In the genomic region with DNA sequence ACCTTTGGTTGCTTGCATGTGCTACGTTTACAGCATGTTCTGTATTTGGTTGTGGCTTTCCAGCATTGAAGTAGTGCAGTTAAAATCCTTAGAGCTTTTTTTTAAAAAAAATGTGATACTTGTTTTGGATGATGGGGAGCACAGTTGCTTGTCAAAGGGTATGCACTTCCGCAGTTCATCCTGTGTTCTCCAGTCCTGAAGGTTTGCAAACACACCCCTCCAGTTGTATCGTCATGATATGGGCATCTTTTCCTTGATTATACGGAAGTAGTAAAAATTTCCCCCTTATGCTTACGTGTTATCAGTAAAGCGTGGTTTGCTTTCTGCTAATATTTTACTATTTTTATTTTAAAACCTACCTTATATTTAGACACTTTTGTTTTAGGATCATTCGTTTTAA, we compare ENCODE assay signal across 8 mouse cellular contexts. TPM values are rescaled to one million over a fixed set of nuclear protein-coding genes. Genes with fewer than 3 reads are reported as not detected.
DNase-seq lines count a peak whose midpoint lies in the region; ATAC-seq and TF ChIP-seq lines count a peak whose summit lies in the region.

No protein-coding gene starts in this region.

- TF ChIP-seq POLR2A in thymus, adult 2 months (IDR thresholded peaks at IDR 0.05; ENCODE audit: control insufficient read depth, extremely low read depth, insufficient read depth, low read length, poor library complexity), result no peak

- no peak overlapping the region for H3K4me3 ChIP-seq in thymus, adult 2 months (ENCODE audit: control insufficient read depth, insufficient read depth, low read length)
- H3K4me3 ChIP-seq in forebrain, embryonic 10.5 days, result peak overlapping the region; percentile 85
- H3K4me3 ChIP-seq in limb, embryonic 13.5 days, result peak overlapping the region; percentile 86
- H3K4me3 ChIP-seq in stomach, embryonic 16.5 days (replicated peaks; ENCODE audit: low read length), result peak overlapping the region; percentile 92

- no peak overlapping the region for H3K27ac ChIP-seq in thymus, adult 2 months (ENCODE audit: control insufficient read depth, insufficient read depth, low read length)
- H3K27ac ChIP-seq in forebrain, embryonic 10.5 days, result peak overlapping the region; percentile 93
- H3K27ac ChIP-seq in limb, embryonic 13.5 days, result peak overlapping the region; percentile 92; the same call in 1 of the 2 replicates
- H3K27ac ChIP-seq in stomach, embryonic 16.5 days (ENCODE audit: low read length), result peak overlapping the region; percentile 97; the same call in 1 of the 2 replicates

- peak overlapping the region; percentile 71 for H3K4me2 ChIP-seq in limb, embryonic 13.5 days (replicated peaks)
- peak overlapping the region; percentile 86 for H3K4me2 ChIP-seq in stomach, embryonic 16.5 days (ENCODE audit: low read depth, low read length)

- ATAC-seq in limb, embryonic 13.5 days (ENCODE audit: low FRiP score, low read depth), result no peak
- ATAC-seq in stomach, embryonic 16.5 days (ENCODE audit: insufficient read depth, low FRiP score), result no peak

- no peaks in the 10 kb centered on the region for H3K27me3 ChIP-seq in thymus, adult 2 months (ENCODE audit: control insufficient read depth, insufficient read depth, low read length)
- no peaks in the 10 kb centered on the region for H3K27me3 ChIP-seq in forebrain, embryonic 10.5 days (ENCODE audit: poor library complexity, severe bottlenecking)
- H3K27me3 ChIP-seq in limb, embryonic 13.5 days, result no peaks in the 10 kb centered on the region
- H3K27me3 ChIP-seq in stomach, embryonic 16.5 days (ENCODE audit: control insufficient read depth, insufficient read depth, low read length), result no peaks in the 10 kb centered on the region

- peak; percentile 28 for DNase-seq in thymus, postnatal 0 days (ENCODE audit: low spot score)
- no peak for DNase-seq in thymus, adult 2 months
- DNase-seq in forebrain, embryonic 10.5 days (ENCODE audit: extremely low spot score, low spot score), result no peak
- DNase-seq in urinary bladder, adult 2 months (ENCODE audit: low spot score), result no peak
- no peak for DNase-seq in cerebellum, postnatal 10 days
- DNase-seq in kidney, adult 9 months, result no peak

- peak overlapping the region; percentile 92 for H3K9ac ChIP-seq in limb, embryonic 13.5 days
- peak overlapping the region; percentile 94 for H3K9ac ChIP-seq in stomach, embryonic 16.5 days (ENCODE audit: low read length)

- TF ChIP-seq CTCF in thymus, adult 2 months (IDR thresholded peaks at IDR 0.05; ENCODE audit: borderline replicate concordance, control insufficient read depth, extremely low read depth, insufficient read depth, low read length, poor library complexity), result no peak

- peaks cover 4% of the 10 kb centered on the region for H3K36me3 ChIP-seq in thymus, adult 2 months (ENCODE audit: control insufficient read depth, insufficient read depth, low read length)
- H3K36me3 ChIP-seq in forebrain, embryonic 10.5 days (replicated peaks), result peaks cover 19% of the 10 kb centered on the region
- peaks cover 11% of the 10 kb centered on the region for H3K36me3 ChIP-seq in limb, embryonic 13.5 days
- H3K36me3 ChIP-seq in stomach, embryonic 16.5 days (ENCODE audit: control insufficient read depth, insufficient read depth, low read length), result no peaks in the 10 kb centered on the region

- peaks cover 2% of the 10 kb centered on the region; the same call in 1 of the 2 replicates for H3K4me1 ChIP-seq in thymus, adult 2 months (replicated peaks; ENCODE audit: control insufficient read depth, insufficient read depth, low read length)
- H3K4me1 ChIP-seq in forebrain, embryonic 10.5 days, result peaks cover 22% of the 10 kb centered on the region
- H3K4me1 ChIP-seq in limb, embryonic 13.5 days, result peaks cover 18% of the 10 kb centered on the region
- H3K4me1 ChIP-seq in stomach, embryonic 16.5 days (ENCODE audit: control insufficient read depth, insufficient read depth, low read length), result peaks cover 5% of the 10 kb centered on the region

- 5% methylated on average over 7 of the region's 7 CpGs for WGBS in thymus, adult 2 months
- 60% methylated on average over 7 of the region's 7 CpGs for WGBS in forebrain, embryonic 10.5 days
- WGBS in limb, embryonic 13.5 days, result 45% methylated on average over 7 of the region's 7 CpGs
- 23% methylated on average over 7 of the region's 7 CpGs for WGBS in stomach, embryonic 16.5 days

- H3K9me3 ChIP-seq in forebrain, embryonic 10.5 days, result no peaks in the 10 kb centered on the region
- H3K9me3 ChIP-seq in limb, embryonic 13.5 days, result no peaks in the 10 kb centered on the region
- no peaks in the 10 kb centered on the region for H3K9me3 ChIP-seq in stomach, embryonic 16.5 days (replicated peaks; ENCODE audit: control insufficient read depth, low read length)

RNA-seq across cellular contexts. Expression of gene Capn7, which starts 1.0 kb away (rescaled TPM):
- polyA plus RNA-seq in thymus, postnatal 0 days (2015; fragmentation: Nextera tagmentation; extraction: Ambion mirVana), result 33.8 and 34.9 TPM in 2 replicates
- 23.8 and 24.2 TPM in 2 replicates for polyA plus RNA-seq in thymus, adult 2 months (2012; rRNA removed)
- polyA plus RNA-seq in forebrain, embryonic 10.5 days (2016; fragmentation: Nextera tagmentation; extraction: Ambion mirVana), result 28.7 and 29.2 TPM in 2 replicates
- 40.0 and 41.4 TPM in 2 replicates for polyA plus RNA-seq in limb, embryonic 13.5 days (2015; fragmentation: Nextera tagmentation; extraction: Ambion mirVana)
- polyA plus RNA-seq in stomach, embryonic 16.5 days (2015; fragmentation: Nextera tagmentation; extraction: Ambion mirVana), result 35.7 and 37.7 TPM in 2 replicates
- 29.0 and 34.9 TPM in 2 replicates for polyA plus RNA-seq in urinary bladder, adult 2 months (2012; rRNA removed)

RNA-seq across cellular contexts. Expression of gene Dnah1, which starts 13.7 kb away (rescaled TPM):
- polyA plus RNA-seq in thymus, postnatal 0 days (2015; fragmentation: Nextera tagmentation; extraction: Ambion mirVana), result 0.22 and 0.31 TPM in 2 replicates
- polyA plus RNA-seq in thymus, adult 2 months (2012; rRNA removed), result 0.39 and 0.54 TPM in 2 replicates
- polyA plus RNA-seq in forebrain, embryonic 10.5 days (2016; fragmentation: Nextera tagmentation; extraction: Ambion mirVana), result 5.4 and 6.3 TPM in 2 replicates
- 6.6 and 8.1 TPM in 2 replicates for polyA plus RNA-seq in limb, embryonic 13.5 days (2015; fragmentation: Nextera tagmentation; extraction: Ambion mirVana)
- polyA plus RNA-seq in stomach, embryonic 16.5 days (2015; fragmentation: Nextera tagmentation; extraction: Ambion mirVana), result 4.9 TPM in 2 replicates
- 2.3 and 2.4 TPM in 2 replicates for polyA plus RNA-seq in urinary bladder, adult 2 months (2012; rRNA removed)
